Mouse (Mus musculus): ENCODE measurements around the gene Eif3k. TPM values are rescaled to one million over a fixed set of nuclear protein-coding genes. Genes with fewer than 3 reads are reported as not detected.

The Eif3k gene
- total and polyA plus RNA-seq, 2 experiments from 2014 or later, result 309 to 472 TPM

GRCm38 (mm10) chr7:28923865-28924291 lies 57.8 kb downstream of the Eif3k start:
- DNase-seq (ENCODE audit: low spot score) (no peak), ATAC-seq (0 out of 2 replicates have a peak, but pooled peaks have one; percentile 10)
- Histone ChIP-seq H3K36me3 (ENCODE audit: insufficient read depth, low read length) (no peaks in the 10 kb centered on the region), H3K4me3 (ENCODE audit: low read length) (no peak overlapping the region), H3K4me2 (ENCODE audit: low read depth, low read length) (no peak overlapping the region), H3K9ac (replicated peaks; ENCODE audit: low read length) (0 out of 2 replicates have a peak overlapping the region, but pooled peaks have one; percentile 21), H3K9me3 (ENCODE audit: low read length) (no peaks in the 10 kb centered on the region), H3K4me1 (ENCODE audit: insufficient read depth, low read length) (peaks cover 39% of the 10 kb centered on the region), H3K27ac (peak overlapping the region; percentile 2; the same call in 1 of the 2 replicates), H3K27me3 (ENCODE audit: insufficient read depth, low read length) (no peaks in the 10 kb centered on the region)
- TF ChIP-seq CTCF (IDR thresholded peaks at IDR 0.05; ENCODE audit: low read depth), result no peak
- 16% methylated on average over 4 of the region's 4 CpGs for WGBS

GRCm38 (mm10) chr7:28922606-28923005 lies 59.1 kb downstream of the Eif3k start:
- H3K9me3 ChIP-seq (ENCODE audit: low read length), result no peaks in the 10 kb centered on the region
- no peaks in the 10 kb centered on the region for H3K27me3 ChIP-seq (ENCODE audit: insufficient read depth, low read length)
- H3K9ac ChIP-seq (replicated peaks; ENCODE audit: low read length), result no peak overlapping the region
- TF ChIP-seq CTCF (IDR thresholded peaks at IDR 0.05; ENCODE audit: low read depth), result no peak
- peak overlapping the region; percentile 2; the same call in 1 of the 2 replicates for H3K27ac ChIP-seq
- WGBS, result 42% methylated on average over 4 of the region's 4 CpGs
- no peak overlapping the region for H3K4me2 ChIP-seq (ENCODE audit: low read depth, low read length)
- H3K4me3 ChIP-seq (ENCODE audit: low read length), result no peak overlapping the region
- no peaks in the 10 kb centered on the region for H3K36me3 ChIP-seq (ENCODE audit: insufficient read depth, low read length)
- ATAC-seq (no peak), DNase-seq (ENCODE audit: low spot score) (no peak)
- H3K4me1 ChIP-seq (ENCODE audit: insufficient read depth, low read length), result peaks cover 47% of the 10 kb centered on the region

GRCm38 (mm10) chr7:28921722-28922465 lies 59.8 kb downstream of the Eif3k start:
- no peak for DNase-seq (ENCODE audit: low spot score)
- H3K4me3 ChIP-seq (ENCODE audit: low read length), result no peak overlapping the region
- H3K4me1 ChIP-seq (ENCODE audit: insufficient read depth, low read length), result peaks cover 47% of the 10 kb centered on the region
- H3K36me3 ChIP-seq (ENCODE audit: insufficient read depth, low read length), result 0 out of 2 replicates have a peak, but pooled peaks cover 3% of the 10 kb centered on the region
- H3K9ac ChIP-seq (replicated peaks; ENCODE audit: low read length), result no peak overlapping the region
- no peaks in the 10 kb centered on the region for H3K9me3 ChIP-seq (ENCODE audit: low read length)
- WGBS, result 73% methylated on average over 8 of the region's 8 CpGs
- no peak overlapping the region for H3K4me2 ChIP-seq (ENCODE audit: low read depth, low read length)
- H3K27me3 ChIP-seq (ENCODE audit: insufficient read depth, low read length), result no peaks in the 10 kb centered on the region
- ATAC-seq, result no peak
- TF ChIP-seq CTCF (IDR thresholded peaks at IDR 0.05; ENCODE audit: low read depth), result no peak
- H3K27ac ChIP-seq, result peak overlapping the region; percentile 2; the same call in 1 of the 2 replicates

Other genes starting within 250 kb of the Eif3k start
- 66.4 and 90.3 TPM in 2 replicates for gene Mrps12, start 240.0 kb downstream of the Eif3k start, total RNA-seq (2014; rRNA removed)
- 110 and 111 TPM in 2 replicates for gene Mrps12, start 240.0 kb downstream of the Eif3k start, polyA plus RNA-seq (2015; fragmentation: Nextera tagmentation; extraction: Ambion mirVana)
- gene Sars2, start 239.9 kb downstream of the Eif3k start, total RNA-seq (2014; rRNA removed), result 17.3 and 17.9 TPM in 2 replicates
- 18.9 and 20.2 TPM in 2 replicates for gene Sars2, start 239.9 kb downstream of the Eif3k start, polyA plus RNA-seq (2015; fragmentation: Nextera tagmentation; extraction: Ambion mirVana)
- gene Ccer2, start 225.7 kb downstream of the Eif3k start, total RNA-seq (2014; rRNA removed), result not detected in 2 replicates
- 1.4 and 1.9 TPM in 2 replicates for gene Ccer2, start 225.7 kb downstream of the Eif3k start, polyA plus RNA-seq (2015; fragmentation: Nextera tagmentation; extraction: Ambion mirVana)
- 92.6 and 95.5 TPM in 2 replicates for gene Sirt2, start 215.1 kb downstream of the Eif3k start, total RNA-seq (2014; rRNA removed)
- gene Sirt2, start 215.1 kb downstream of the Eif3k start, polyA plus RNA-seq (2015; fragmentation: Nextera tagmentation; extraction: Ambion mirVana), result 147 and 160 TPM in 2 replicates
- 18.2 and 22.7 TPM in 2 replicates for gene Nfkbib, start 214.4 kb downstream of the Eif3k start, total RNA-seq (2014; rRNA removed)
- 59.7 and 67.9 TPM in 2 replicates for gene Nfkbib, start 214.4 kb downstream of the Eif3k start, polyA plus RNA-seq (2015; fragmentation: Nextera tagmentation; extraction: Ambion mirVana)
- gene Rinl, start 192.9 kb downstream of the Eif3k start, total RNA-seq (2014; rRNA removed), result 1.2 TPM in 2 replicates
- gene Rinl, start 192.9 kb downstream of the Eif3k start, polyA plus RNA-seq (2015; fragmentation: Nextera tagmentation; extraction: Ambion mirVana), result 1.4 and 2.0 TPM in 2 replicates
- 233 and 275 TPM in 2 replicates for gene Hnrnpl, start 173.3 kb downstream of the Eif3k start, total RNA-seq (2014; rRNA removed)
- 179 and 191 TPM in 2 replicates for gene Hnrnpl, start 173.3 kb downstream of the Eif3k start, polyA plus RNA-seq (2015; fragmentation: Nextera tagmentation; extraction: Ambion mirVana)
- 95.5 and 131 TPM in 2 replicates for gene Ech1, start 156.6 kb downstream of the Eif3k start, total RNA-seq (2014; rRNA removed)
- gene Ech1, start 156.6 kb downstream of the Eif3k start, polyA plus RNA-seq (2015; fragmentation: Nextera tagmentation; extraction: Ambion mirVana), result 122 and 127 TPM in 2 replicates
- gene Lgals4, start 148.0 kb downstream of the Eif3k start, total RNA-seq (2014; rRNA removed), result 0.47 and 8.4 TPM in 2 replicates
- gene Lgals4, start 148.0 kb downstream of the Eif3k start, polyA plus RNA-seq (2015; fragmentation: Nextera tagmentation; extraction: Ambion mirVana), result 5.0 and 5.8 TPM in 2 replicates
- gene Lgals7, start 118.0 kb downstream of the Eif3k start, total RNA-seq (2014; rRNA removed), result 1.1 TPM in 1 of 2 replicates, not detected in the other
- gene Lgals7, start 118.0 kb downstream of the Eif3k start, polyA plus RNA-seq (2015; fragmentation: Nextera tagmentation; extraction: Ambion mirVana), result 3.7 and 5.0 TPM in 2 replicates
- gene Capn12, start 100.4 kb downstream of the Eif3k start, total RNA-seq (2014; rRNA removed), result 0.07 TPM in 1 of 2 replicates, not detected in the other
- 0.53 and 0.62 TPM in 2 replicates for gene Capn12, start 100.4 kb downstream of the Eif3k start, polyA plus RNA-seq (2015; fragmentation: Nextera tagmentation; extraction: Ambion mirVana)
- 81.3 and 85.7 TPM in 2 replicates for gene Actn4, start 19.5 kb downstream of the Eif3k start, total RNA-seq (2014; rRNA removed)
- gene Actn4, start 19.5 kb downstream of the Eif3k start, polyA plus RNA-seq (2015; fragmentation: Nextera tagmentation; extraction: Ambion mirVana), result 114 and 115 TPM in 2 replicates
- 4.1 and 5.8 TPM in 2 replicates for gene Map4k1, start 186 bp upstream of the Eif3k start, total RNA-seq (2014; rRNA removed)
- 12.5 and 15.0 TPM in 2 replicates for gene Map4k1, start 186 bp upstream of the Eif3k start, polyA plus RNA-seq (2015; fragmentation: Nextera tagmentation; extraction: Ambion mirVana)
- 3.8 and 5.0 TPM in 2 replicates for gene Ryr1, start 143.3 kb upstream of the Eif3k start, total RNA-seq (2014; rRNA removed)
- gene Ryr1, start 143.3 kb upstream of the Eif3k start, polyA plus RNA-seq (2015; fragmentation: Nextera tagmentation; extraction: Ambion mirVana), result 11.4 and 12.5 TPM in 2 replicates
- 2.9 and 3.3 TPM in 2 replicates for gene Rasgrp4, start 153.0 kb upstream of the Eif3k start, total RNA-seq (2014; rRNA removed)
- 0.84 and 1.3 TPM in 2 replicates for gene Rasgrp4, start 153.0 kb upstream of the Eif3k start, polyA plus RNA-seq (2015; fragmentation: Nextera tagmentation; extraction: Ambion mirVana)
- gene Fam98c, start 174.4 kb upstream of the Eif3k start, total RNA-seq (2014; rRNA removed), result 48.7 and 67.4 TPM in 2 replicates
- gene Fam98c, start 174.4 kb upstream of the Eif3k start, polyA plus RNA-seq (2015; fragmentation: Nextera tagmentation; extraction: Ambion mirVana), result 51.8 and 54.3 TPM in 2 replicates
- gene Ggn, start 188.3 kb upstream of the Eif3k start, total RNA-seq (2014; rRNA removed), result 0.73 and 0.75 TPM in 2 replicates
- 0.41 and 0.74 TPM in 2 replicates for gene Ggn, start 188.3 kb upstream of the Eif3k start, polyA plus RNA-seq (2015; fragmentation: Nextera tagmentation; extraction: Ambion mirVana)
- gene Spred3, start 188.5 kb upstream of the Eif3k start, total RNA-seq (2014; rRNA removed), result 27.4 and 30.8 TPM in 2 replicates
- gene Spred3, start 188.5 kb upstream of the Eif3k start, polyA plus RNA-seq (2015; fragmentation: Nextera tagmentation; extraction: Ambion mirVana), result 11.1 and 11.2 TPM in 2 replicates
- gene Psmd8, start 198.8 kb upstream of the Eif3k start, total RNA-seq (2014; rRNA removed), result 320 and 323 TPM in 2 replicates
- gene Psmd8, start 198.8 kb upstream of the Eif3k start, polyA plus RNA-seq (2015; fragmentation: Nextera tagmentation; extraction: Ambion mirVana), result 285 and 286 TPM in 2 replicates
- gene Catsperg1, start 232.2 kb upstream of the Eif3k start, total RNA-seq (2014; rRNA removed), result 1.8 and 2.4 TPM in 2 replicates
- gene Catsperg1, start 232.2 kb upstream of the Eif3k start, polyA plus RNA-seq (2015; fragmentation: Nextera tagmentation; extraction: Ambion mirVana), result 0.95 and 1.9 TPM in 2 replicates